Mouse (Mus musculus) midbrain, embryonic 15.5 days (tissue): Measurements from ENCODE around the gene Sf3b3. TPM values are rescaled to one million over a fixed set of nuclear protein-coding genes. Genes with fewer than 3 reads are reported as not detected.
A peak's percentile ranks its signal among the peaks of the same experiment; 100 is the strongest.
"Not testable (repeated sequence)": the region's sequence is repeated elsewhere in the genome, so short reads cannot be mapped to it uniquely, and the experiment has no call there.

Experiments used
- ATAC-seq: fragments of 200-750 bp; cut with Nextera tagmentation; replicated peaks from 2 replicates; pipeline ENCODE4 v1.8.0; 2017; ENCODE audit warnings: moderate TSS enrichment
- H3K27ac ChIP-seq: fragments of 300-500 bp; sonication (generic); 2 replicates; pipeline ENCODE4 v1.5.1; 2015; ENCODE audit warnings: mild to moderate bottlenecking, inconsistent platforms
- H3K27me3 ChIP-seq: fragments of 300-500 bp; sonication (generic); replicated peaks from 2 replicates; pipeline ENCODE4 v1.6.1; 2015; ENCODE audit warnings: inconsistent platforms
- H3K36me3 ChIP-seq: fragments of 300-500 bp; sonication (generic); replicated peaks from 2 replicates; pipeline ENCODE4 v1.6.1; 2015; ENCODE audit warnings: inconsistent platforms
- H3K4me1 ChIP-seq: fragments of 300-500 bp; sonication (generic); 2 replicates; pipeline ENCODE4 v1.6.1; 2015; ENCODE audit warnings: inconsistent platforms
- H3K4me2 ChIP-seq: fragments of 300-500 bp; sonication (generic); 2 replicates; pipeline ENCODE4 v1.6.1; 2015; ENCODE audit warnings: inconsistent platforms, mild to moderate bottlenecking, moderate library complexity
- H3K4me3 ChIP-seq: fragments of 300-500 bp; sonication (generic); 2 replicates; pipeline ENCODE4 v1.5.1; 2015; ENCODE audit warnings: mild to moderate bottlenecking, inconsistent platforms
- H3K9ac ChIP-seq: fragments of 300-500 bp; sonication (generic); 2 replicates; pipeline ENCODE4 v1.6.1; 2015; ENCODE audit warnings: mild to moderate bottlenecking, inconsistent platforms
- H3K9me3 ChIP-seq: fragments of 300-500 bp; sonication (generic); 2 replicates; pipeline ENCODE4 v1.6.1; 2016; ENCODE audit warnings: inconsistent platforms
- WGBS: fragments of 180-500 bp; shearing (Covaris S2); methylation state at CpG from one replicate; pipeline ENCODE4 v1.1.7; 2015; ENCODE audit warnings: mixed read lengths; 5-methylcytosine and 5-hydroxymethylcytosine counted together
- polyA plus RNA-seq: library from polyadenylated mRNA; unstranded; fragments of >200 nt; fragmentation: Nextera tagmentation; extraction: Ambion mirVana; gene quantifications from 2 replicates; pipeline ENCODE4 v1.2.1, GENCODE M21; 2015

Gene Sf3b3
- polyA plus RNA-seq, 1 experiment from 2014 or later: 101 TPM

GRCm38 (mm10) chr8:110881741-110882310, 35.2 kb upstream of the Sf3b3 start:
- no peaks in the 10 kb centered on the region for H3K4me1 ChIP-seq
- no peak overlapping the region for H3K27ac ChIP-seq
- ATAC-seq: no peak
- H3K4me2 ChIP-seq: no peak overlapping the region
- no peak overlapping the region for H3K9ac ChIP-seq
- no peak overlapping the region for H3K4me3 ChIP-seq
- peaks cover 61% of the 10 kb centered on the region for H3K36me3 ChIP-seq
- H3K27me3 ChIP-seq: no peaks in the 10 kb centered on the region
- H3K9me3 ChIP-seq: no peaks in the 10 kb centered on the region
- WGBS: 92% methylated on average over 10 of the region's 10 CpGs

DNA sequence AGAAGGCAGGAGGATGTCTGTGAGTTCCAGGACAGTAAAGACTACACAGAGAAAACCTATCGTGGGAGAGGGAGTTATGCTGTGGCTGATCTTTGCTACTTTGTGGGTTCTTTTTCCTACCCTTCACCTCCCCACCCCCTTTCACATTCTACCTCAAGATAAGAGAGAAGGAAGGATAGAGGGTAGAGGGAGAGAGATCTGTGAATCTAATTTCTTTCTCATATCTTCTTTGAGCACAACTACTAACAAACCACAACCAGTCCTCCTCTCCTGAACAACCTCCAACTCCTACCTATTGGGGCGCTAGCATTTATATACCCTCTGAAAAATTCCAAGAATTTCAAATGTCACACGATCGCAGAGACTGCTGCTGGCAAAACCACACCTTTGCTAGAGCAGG, 31.3 kb upstream of the Sf3b3 start:
- Histone ChIP-seq H3K4me1 (no peaks in the 10 kb centered on the region), H3K4me3 (no peak overlapping the region), H3K9ac (no peak overlapping the region), H3K27me3 (no peaks in the 10 kb centered on the region), H3K27ac (no peak overlapping the region), H3K36me3 (peaks cover 80% of the 10 kb centered on the region), H3K9me3 (no peaks in the 10 kb centered on the region), H3K4me2 (no peak overlapping the region)
- ATAC-seq: no peak
- WGBS: 92% methylated on average over 4 of the region's 4 CpGs

DNA sequence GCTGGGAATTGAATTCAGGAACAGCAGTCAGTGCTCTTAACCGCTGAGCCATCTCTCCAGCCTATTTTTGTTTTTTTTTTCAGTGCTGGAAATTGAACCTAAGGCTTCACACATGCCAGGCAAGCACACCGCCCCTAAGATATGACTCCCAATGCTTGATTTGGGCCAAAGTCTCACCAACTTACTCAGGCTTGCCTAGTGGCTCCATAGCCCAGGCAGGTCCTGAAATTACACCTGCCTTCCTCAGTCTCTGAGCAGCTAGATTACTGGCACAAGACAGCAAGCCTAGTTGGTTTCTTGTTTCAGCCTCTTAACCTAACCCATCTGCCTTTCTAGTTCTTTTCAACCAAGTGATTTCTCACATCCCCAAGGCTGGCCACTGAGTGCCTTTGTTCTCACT, 23.9 kb upstream of the Sf3b3 start:
- Histone ChIP-seq H3K27ac (no peak overlapping the region), H3K9ac (no peak overlapping the region), H3K4me2 (no peak overlapping the region), H3K36me3 (peaks cover 71% of the 10 kb centered on the region), H3K27me3 (no peaks in the 10 kb centered on the region), H3K9me3 (no peaks in the 10 kb centered on the region), H3K4me1 (no peaks in the 10 kb centered on the region), H3K4me3 (no peak overlapping the region)
- no peak for ATAC-seq
- 93% methylated on average over 2 of the region's 2 CpGs for WGBS

DNA sequence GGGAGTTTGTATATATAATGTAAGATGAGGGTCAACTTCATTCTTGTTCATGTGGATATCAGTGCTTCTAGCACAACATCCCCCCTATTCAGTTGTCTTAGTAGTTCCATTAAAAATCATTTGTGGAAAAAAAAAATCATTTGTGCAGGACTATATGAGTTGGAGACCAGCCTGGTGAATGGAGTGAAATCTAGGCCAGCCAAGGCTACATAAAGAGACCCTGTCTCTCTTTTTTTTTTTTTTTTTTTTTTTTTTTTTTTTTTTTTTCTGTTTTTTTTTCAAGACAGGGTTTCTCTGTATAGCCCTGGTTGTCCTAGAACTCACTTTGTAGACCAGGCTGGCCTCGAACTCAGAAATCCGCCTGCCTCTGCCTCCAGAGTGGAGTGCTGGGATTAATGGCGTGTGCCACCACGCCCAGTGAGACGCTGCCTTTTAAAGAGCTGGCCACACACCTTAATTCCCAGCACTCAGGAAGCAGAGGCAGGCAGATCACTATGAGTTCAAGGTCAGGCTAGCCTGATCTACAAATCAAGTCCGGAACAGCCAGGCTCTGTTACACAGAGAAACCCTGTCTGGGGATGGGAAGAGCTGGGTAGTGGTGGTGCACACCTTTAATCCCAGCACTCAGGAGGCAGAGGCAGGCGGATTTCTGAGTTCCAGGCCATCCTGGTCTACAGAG, 14.9 kb upstream of the Sf3b3 start:
- not testable (repeated sequence) for ATAC-seq, H3K4me2 ChIP-seq, H3K4me1 ChIP-seq, H3K9me3 ChIP-seq, H3K9ac ChIP-seq, H3K27ac ChIP-seq, H3K27me3 ChIP-seq, H3K4me3 ChIP-seq
- 98% methylated on average over 7 of the region's 7 CpGs for WGBS
- H3K36me3 ChIP-seq: peaks cover 75% of the 10 kb centered on the region

DNA sequence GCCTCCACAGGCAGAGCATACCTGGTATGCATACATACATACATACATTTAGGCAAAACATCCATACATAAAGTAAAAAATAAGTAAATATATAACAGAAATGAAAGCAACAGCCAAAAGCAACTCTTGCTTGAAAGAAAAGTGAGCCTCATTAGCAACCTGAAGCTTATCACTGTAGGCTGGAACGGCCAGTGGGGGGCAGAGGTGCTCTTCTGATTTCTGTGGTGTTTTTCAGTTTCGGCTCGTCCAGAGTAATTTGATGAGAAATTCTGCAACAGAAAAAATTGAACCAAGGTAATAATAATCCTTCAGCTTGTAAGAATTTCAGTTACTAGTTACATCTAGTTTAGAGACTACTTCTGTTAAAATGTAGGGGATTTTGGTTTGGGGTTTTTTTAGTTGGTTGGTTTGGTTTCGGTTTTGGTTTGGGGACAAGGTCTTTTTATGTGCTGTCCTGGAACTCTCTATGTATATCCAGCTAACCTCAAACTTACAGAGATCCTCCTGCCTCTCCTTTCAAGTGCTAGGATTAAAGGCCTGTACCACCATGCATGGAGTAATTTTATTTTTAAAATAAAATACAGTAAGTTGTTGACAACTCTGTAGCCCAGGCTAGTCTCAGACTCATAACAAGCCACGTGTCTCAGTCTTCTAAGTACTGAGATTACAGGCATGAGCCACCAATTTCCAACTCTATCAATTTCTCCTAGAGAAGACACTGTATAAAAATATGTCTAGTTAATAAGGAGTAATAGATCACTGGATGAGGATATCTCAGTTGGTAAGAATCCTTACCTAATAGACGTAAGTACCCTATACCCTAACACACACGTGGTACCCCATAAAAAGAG, 13.3 kb upstream of the Sf3b3 start:
- Histone ChIP-seq H3K27ac (no peak overlapping the region), H3K9ac (no peak overlapping the region), H3K9me3 (no peaks in the 10 kb centered on the region), H3K4me2 (no peak overlapping the region), H3K27me3 (no peaks in the 10 kb centered on the region), H3K4me1 (no peaks in the 10 kb centered on the region), H3K36me3 (peaks cover 74% of the 10 kb centered on the region), H3K4me3 (no peak overlapping the region)
- 85% methylated on average over 7 of the region's 7 CpGs for WGBS
- ATAC-seq: no peak

DNA sequence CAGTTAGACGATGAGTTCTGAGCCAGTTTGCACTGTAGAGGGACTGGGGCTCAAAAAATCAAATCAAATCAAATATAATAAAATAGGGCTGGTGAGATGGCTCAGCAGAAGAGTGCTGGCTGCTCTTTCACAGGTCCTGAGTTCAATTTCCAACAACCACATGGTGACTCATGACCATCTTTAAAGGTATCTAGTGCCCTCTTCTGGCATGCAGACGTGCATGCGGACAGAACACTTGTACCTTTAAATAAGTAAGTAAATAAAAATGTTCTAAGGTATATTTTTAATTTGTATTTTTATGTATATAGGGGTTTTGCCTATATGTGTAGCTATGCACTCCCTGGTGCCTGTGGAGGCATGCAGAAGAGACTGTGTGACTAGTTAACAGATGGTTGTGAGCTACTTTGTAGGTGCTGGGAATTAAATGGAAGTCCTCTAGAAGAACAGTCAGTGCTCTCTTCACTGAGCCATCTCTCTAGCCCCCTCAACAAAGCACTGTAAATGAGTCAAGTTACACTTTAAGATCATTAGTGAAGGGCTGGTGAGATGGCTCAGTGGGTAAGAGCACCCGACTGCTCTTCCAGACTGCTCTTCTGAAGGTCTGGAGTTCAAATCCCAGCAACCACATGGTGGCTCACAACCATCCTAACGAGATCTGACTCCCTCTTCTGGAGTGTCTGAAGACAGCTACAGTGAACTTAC, 10.3 kb upstream of the Sf3b3 start:
- no peaks in the 10 kb centered on the region for H3K27me3 ChIP-seq
- H3K4me3 ChIP-seq: no peak overlapping the region
- H3K9me3 ChIP-seq: no peaks in the 10 kb centered on the region
- no peak for ATAC-seq
- H3K36me3 ChIP-seq: peaks cover 74% of the 10 kb centered on the region
- H3K9ac ChIP-seq: no peak overlapping the region
- H3K27ac ChIP-seq: no peak overlapping the region
- 90% methylated on average over 5 of the region's 5 CpGs for WGBS
- H3K4me2 ChIP-seq: no peak overlapping the region
- H3K4me1 ChIP-seq: no peaks in the 10 kb centered on the region

- not testable (repeated sequence) for H3K9me3 ChIP-seq, H3K9ac ChIP-seq, H3K4me2 ChIP-seq, H3K27ac ChIP-seq, H3K4me3 ChIP-seq, ATAC-seq, H3K27me3 ChIP-seq, H3K4me1 ChIP-seq
- 99% methylated on average over 4 of the region's 4 CpGs for WGBS
- peaks cover 79% of the 10 kb centered on the region for H3K36me3 ChIP-seq
These were observed 9.5 kb upstream of the Sf3b3 start for GRCm38 (mm10) chr8:110856073-110856472.

GRCm38 (mm10) chr8:110851186-110851585, 4.6 kb upstream of the Sf3b3 start:
- 95% methylated on average over 10 of the region's 10 CpGs for WGBS
- H3K36me3 ChIP-seq: peaks cover 53% of the 10 kb centered on the region

DNA sequence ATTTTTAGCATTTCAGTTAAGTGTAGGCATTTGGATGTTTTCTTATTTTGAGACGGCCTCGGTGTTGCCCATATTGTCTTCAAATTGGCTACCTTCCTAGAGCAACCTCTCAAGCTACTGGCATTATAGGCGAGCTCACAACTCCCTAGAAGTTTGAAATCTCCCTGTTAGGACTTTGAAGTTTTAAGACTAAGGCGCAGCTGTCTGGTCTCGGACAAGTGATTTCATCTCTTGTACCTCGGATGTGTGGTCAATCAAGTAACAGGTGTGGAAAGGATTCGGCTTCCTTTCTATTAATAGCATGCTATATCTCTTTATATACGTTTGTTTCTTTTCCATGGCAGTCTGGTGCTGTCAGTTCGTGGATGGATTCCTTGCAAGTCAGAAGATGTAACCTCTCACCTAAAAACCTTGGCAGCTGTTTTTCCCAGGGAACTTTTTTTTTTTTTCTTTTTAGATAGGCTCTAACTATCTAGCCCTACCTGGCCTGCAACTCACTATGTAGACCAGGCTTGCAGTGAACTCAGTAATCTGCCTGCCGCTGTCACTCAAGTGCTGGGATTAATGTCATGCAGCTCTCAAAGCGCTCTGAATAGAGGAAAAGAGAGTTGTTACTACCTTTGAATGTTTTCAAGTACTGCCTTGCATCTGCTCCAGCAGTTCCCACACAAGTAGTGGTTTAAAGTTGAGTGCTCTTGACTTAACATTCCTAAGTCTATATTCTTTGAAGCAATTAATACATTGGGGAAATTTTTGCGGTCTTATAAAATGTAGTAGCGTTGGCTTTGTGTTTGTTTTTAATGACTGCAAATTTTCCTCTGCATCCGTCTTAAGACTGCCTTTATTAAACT, 1.3 kb upstream of the Sf3b3 start:
- ATAC-seq: no peak
- peak overlapping the region; percentile 88; the same call in 1 of the 2 replicates for H3K9ac ChIP-seq
- peaks cover 42% of the 10 kb centered on the region for H3K36me3 ChIP-seq
- H3K4me1 ChIP-seq: peaks cover 32% of the 10 kb centered on the region
- peak overlapping the region; percentile 72 for H3K4me3 ChIP-seq
- peak overlapping the region; percentile 71 for H3K4me2 ChIP-seq
- no peaks in the 10 kb centered on the region for H3K27me3 ChIP-seq
- WGBS: 60% methylated on average over 14 of the region's 14 CpGs
- no peaks in the 10 kb centered on the region for H3K9me3 ChIP-seq
- H3K27ac ChIP-seq: no peak overlapping the region

More at GRCm38 (mm10) chr8:110851186-110851585, 4.6 kb upstream of the Sf3b3 start:
- H3K27me3 ChIP-seq: no peaks in the 10 kb centered on the region
- H3K9ac ChIP-seq: no peak overlapping the region
- no peak for ATAC-seq
- H3K4me3 ChIP-seq: no peak overlapping the region
- no peak overlapping the region for H3K27ac ChIP-seq
- H3K4me1 ChIP-seq: peaks cover 10% of the 10 kb centered on the region
- no peaks in the 10 kb centered on the region for H3K9me3 ChIP-seq
- H3K4me2 ChIP-seq: no peak overlapping the region

- Histone ChIP-seq H3K4me2 (peak overlapping the region; percentile 71), H3K9ac (peak overlapping the region; percentile 88), H3K27me3 (no peaks in the 10 kb centered on the region), H3K36me3 (peaks cover 41% of the 10 kb centered on the region), H3K4me3 (peak overlapping the region; percentile 72), H3K27ac (peak overlapping the region; percentile 84), H3K4me1 (peaks cover 32% of the 10 kb centered on the region), H3K9me3 (no peaks in the 10 kb centered on the region)
- 0 out of 2 replicates have a peak, but pooled peaks have one; percentile 24 for ATAC-seq
- 1% methylated on average over 13 of the region's 13 CpGs for WGBS
These were observed 573 bp upstream of the Sf3b3 start for GRCm38 (mm10) chr8:110847171-110847549.

DNA sequence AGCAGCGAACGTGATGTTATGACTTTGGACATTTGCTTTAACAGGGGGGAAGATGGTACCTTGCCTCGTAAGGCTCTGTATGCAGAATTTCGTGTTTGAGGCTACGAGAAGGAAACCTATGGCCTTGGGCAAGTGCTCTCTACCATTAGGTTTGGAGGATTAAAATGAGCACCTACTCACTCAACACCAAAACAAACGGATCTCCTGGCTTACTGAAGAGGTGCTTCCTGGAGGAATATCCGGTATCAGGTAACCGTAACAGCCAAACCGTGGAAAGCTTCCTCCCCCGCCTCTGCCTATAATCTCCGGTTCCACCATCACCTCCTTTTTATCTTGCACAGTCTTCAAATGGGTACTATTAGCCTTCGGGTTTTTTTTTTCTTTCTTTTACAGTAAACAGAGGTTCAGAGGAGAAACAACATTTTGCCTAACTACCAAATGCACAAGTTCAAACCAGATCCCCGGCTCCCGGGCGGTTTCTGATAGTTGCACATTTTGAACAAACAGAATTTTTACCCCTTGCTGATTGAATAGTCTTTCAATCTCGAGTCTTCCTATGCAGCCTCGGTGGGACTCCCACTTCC, 674 bp downstream of the Sf3b3 start:
- Histone ChIP-seq H3K9me3 (no peaks in the 10 kb centered on the region), H3K27ac (peak overlapping the region; percentile 84), H3K4me2 (peak overlapping the region; percentile 71), H3K4me3 (peak overlapping the region; percentile 72), H3K27me3 (no peaks in the 10 kb centered on the region), H3K4me1 (peaks cover 32% of the 10 kb centered on the region), H3K9ac (peak overlapping the region; percentile 77), H3K36me3 (peaks cover 37% of the 10 kb centered on the region)
- WGBS: 12% methylated on average over 17 of the region's 17 CpGs
- ATAC-seq: no peak
